Mouse (Mus musculus) cerebellum, adult 9-11 months (tissue): Measurements from ENCODE around the gene Ryk.
"Not testable (repeated sequence)": the region's sequence is repeated elsewhere in the genome, so short reads cannot be mapped to it uniquely, and the experiment has no call there.

ENCODE experiments used
- DNase-seq: peaks from one replicate; pipeline ENCODE4 v3.0.0; 2022

Ryk gene

DNA sequence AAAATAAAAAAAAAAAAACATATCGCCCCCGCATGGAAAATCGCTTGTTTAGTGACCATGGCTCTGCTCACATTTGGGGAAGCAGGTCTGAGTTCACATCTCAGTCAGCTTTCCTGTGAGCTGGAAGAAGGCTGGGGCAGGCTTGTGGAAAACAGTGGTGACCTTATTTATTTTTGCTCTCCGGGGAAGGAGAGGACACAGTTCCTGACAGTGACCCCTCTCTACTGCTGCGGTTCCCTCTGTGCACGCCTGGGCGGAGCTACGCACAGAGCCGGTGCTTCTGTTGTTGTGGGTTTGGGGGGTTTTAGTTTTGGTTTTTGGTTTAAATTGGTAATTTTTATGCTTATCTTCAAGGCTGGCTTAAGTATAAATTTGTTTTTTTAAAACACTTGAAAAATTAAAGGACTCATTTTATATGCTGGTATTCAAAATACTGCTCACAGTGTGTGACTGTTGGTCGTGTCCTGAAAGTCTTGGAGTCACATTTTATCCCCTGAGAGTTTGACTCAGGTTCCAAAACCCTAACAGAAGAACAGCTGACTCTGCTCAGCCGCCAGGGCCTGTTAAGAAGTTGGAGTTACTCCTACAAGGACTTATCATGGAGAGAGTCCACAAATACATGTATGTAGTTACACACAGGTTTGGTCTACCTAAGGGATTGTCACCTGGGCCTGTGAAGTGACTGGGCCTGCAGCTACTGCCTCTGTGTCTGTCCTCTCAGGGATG lies 73.0 kb downstream of the Ryk start:
- no peak for DNase-seq

DNA sequence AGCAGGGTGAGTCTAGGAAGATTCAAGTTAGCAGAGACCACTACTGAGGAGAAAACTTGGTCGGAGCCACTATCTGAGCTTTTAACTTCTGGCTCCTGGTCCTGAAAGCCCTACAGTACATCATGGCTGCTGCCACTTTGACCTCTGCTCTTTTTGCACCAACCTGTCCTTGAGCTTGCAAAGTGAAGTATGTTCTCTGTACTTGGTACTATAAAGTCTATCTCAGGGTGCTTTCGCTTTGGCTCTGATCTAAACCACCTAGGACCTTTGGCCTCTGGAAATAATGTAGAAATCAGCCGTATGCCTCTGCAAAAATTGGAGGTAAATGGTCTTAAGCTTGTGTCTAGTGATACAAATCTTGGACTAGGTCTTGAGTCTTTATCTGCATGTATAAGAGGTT lies 76.8 kb downstream of the Ryk start:
- no peak for DNase-seq

DNA sequence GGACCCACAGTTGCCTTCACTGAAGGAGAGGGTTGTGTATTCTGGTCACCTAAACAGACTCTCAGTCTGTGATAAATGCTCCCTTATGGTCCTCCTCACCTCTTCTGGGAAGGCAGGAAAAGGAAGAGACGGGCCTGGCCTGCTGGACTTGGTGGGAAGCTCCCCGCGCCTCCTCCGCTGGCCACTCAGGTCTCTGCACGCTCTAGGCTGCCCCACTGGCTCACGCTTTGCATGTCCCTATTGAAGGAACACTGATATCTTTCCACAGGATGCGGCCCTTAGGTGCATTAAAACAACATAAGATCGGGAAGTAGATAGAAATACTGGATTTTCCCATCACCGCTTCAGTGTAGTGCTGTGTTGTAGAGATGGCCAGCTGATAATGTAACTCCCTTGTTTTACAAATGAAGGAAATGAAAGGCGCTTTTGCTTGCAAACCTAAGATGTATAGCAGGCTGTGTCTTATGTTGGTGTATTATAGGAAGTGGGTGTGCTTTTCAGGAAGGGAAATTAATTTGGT lies 77.9 kb downstream of the Ryk start:
- DNase-seq, result no peak

- DNase-seq, result not testable (repeated sequence)
Measured at GRCm38 (mm10) chr9:102913597-102913996, 78.9 kb downstream of the Ryk start.

- no peak for DNase-seq
Measured at GRCm38 (mm10) chr9:102914583-102914982, 79.9 kb downstream of the Ryk start.

DNA sequence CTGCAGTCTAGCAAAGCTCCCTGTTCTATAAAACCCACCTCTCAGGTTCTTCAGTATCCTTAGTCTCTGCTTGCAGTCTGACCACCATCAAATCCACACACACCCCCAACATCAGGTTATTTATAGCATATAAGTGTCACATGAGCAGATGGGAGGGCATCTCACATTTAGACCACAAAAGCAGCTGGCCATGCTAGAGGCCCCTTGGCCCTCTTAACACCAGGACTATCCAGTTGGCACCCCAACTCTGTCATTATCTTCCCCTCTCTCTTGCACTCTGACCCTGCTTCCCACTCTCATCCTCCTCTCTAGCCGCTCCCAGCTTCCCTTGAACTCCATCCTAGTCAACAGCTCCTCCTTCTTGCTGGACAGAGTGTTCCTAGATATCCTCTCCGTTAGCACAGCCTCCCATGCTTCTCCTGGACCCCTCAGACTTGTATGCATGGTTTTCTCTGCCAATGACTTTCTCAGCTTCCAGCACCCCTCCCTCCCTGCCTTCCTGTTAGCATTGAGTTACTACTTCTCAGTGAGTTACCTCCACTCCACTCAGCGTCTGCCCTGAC lies 80.7 kb downstream of the Ryk start:
- DNase-seq, result no peak

DNA sequence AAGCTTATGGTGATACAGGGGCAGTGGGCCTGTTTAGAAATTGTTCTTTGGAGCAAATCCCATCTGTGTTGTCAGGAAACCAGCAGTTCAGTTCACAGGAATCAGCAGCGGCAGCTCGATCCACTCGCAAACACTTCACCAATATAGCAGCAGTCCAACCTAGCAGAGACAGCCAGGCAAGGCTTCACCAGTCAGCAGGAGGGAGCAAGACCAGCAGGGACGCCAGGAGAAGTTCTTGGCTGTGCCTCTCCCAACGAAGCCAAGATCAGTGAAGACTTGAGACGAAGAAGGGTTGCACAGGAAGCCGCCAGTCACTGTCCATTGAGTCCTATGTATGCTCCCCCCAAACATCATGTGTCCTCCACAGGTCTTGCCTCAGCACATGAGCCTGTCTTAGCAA lies 81.4 kb downstream of the Ryk start:
- no peak for DNase-seq

DNA sequence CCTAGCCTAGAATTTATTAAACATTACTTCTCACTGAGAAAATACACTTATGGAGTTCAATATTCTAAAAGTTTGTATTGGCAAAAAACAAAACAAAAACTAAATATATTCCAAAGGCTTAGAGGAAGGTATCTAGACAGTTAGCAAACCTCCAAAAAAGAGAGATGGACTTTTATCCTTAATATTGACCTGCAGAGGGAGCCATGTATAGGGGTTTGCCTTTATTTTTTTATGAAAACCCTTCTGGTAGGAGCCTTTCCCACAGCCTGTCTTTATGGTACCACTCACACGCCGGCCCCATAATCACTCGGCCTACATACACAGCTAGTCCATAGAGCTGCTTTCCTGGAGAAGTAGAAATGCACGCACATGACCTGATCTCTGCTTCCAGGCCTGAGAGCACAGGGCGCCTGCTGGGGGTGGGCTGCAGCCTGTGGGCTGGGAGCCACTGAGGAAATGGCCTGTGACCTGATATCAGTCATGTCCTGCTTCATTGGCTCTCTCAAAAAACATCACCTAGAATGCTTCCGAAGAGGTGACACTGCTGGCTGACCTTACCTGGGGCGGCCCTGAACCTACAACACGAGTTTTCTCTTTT lies 82.9 kb downstream of the Ryk start:
- DNase-seq, result no peak

GRCm38 (mm10) chr9:102919486-102919885 lies 84.8 kb downstream of the Ryk start:
- no peak for DNase-seq

- no peak for DNase-seq
Measured at GRCm38 (mm10) chr9:102921791-102922190, 87.1 kb downstream of the Ryk start.

GRCm38 (mm10) chr9:102922866-102923434 lies 88.2 kb downstream of the Ryk start:
- DNase-seq, result no peak

GRCm38 (mm10) chr9:102923836-102924235 lies 89.1 kb downstream of the Ryk start:
- DNase-seq, result no peak

GRCm38 (mm10) chr9:102924627-102925316 lies 90.1 kb downstream of the Ryk start:
- DNase-seq, result no peak

DNA sequence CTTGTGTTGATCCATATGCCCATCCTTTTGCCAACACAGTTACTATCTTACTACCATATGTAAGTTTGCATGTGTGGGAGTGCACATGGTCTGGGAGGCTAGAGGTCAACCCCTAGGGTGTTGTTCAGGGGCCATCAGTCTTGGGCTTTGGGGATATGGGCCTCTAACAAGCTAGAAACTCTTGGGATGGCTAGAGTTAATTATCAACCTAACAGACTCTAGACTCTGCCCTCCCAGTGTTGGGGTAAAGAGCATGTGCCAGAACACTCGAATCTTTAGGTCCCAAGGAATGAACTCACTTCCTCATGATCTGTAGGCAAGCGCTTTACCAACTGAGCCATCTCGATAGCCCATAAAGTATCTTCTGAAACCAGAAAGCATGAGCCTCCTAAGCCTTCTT lies 91.4 kb downstream of the Ryk start:
- no peak for DNase-seq

GRCm38 (mm10) chr9:102929776-102930175 lies 95.1 kb downstream of the Ryk start:
- no peak for DNase-seq

- no peak for DNase-seq
Measured at GRCm38 (mm10) chr9:102933925-102934721, 99.4 kb downstream of the Ryk start.

GRCm38 (mm10) chr9:102942221-102942620 lies 107.5 kb downstream of the Ryk start:
- DNase-seq, result no peak

GRCm38 (mm10) chr9:102944891-102945290 lies 110.2 kb downstream of the Ryk start:
- no peak for DNase-seq

DNA sequence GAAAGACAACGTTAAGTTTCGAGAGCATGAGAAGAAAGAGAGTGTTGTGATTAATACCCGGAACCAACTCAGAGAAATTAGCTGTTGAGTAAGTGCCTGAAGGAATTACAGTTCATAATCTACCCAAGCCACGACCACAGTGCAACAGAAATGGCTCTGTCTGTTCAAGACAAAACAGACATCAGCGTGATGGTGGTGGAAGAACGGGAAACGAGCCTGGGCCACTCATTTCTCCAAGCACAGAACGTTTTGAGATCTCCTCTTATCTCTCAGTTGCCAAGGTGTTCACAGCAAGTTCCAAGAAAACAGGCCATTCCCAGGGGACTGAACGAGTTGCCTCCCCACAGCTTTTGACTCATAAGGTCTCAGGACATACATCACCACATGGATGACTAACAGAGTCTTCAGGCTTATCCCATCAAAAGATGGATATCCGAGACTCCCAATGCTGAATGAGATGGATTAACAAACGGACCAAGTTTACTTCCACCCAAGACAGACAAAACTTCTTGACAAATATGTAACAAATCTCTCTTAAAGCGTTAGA lies 111.8 kb downstream of the Ryk start:
- no peak for DNase-seq

GRCm38 (mm10) chr9:102948706-102949105 lies 114.0 kb downstream of the Ryk start:
- no peak for DNase-seq

GRCm38 (mm10) chr9:102951091-102951994 lies 116.6 kb downstream of the Ryk start:
- no peak for DNase-seq
